20 mouse cellular contexts compared by ENCODE assay signal in the genomic region with DNA sequence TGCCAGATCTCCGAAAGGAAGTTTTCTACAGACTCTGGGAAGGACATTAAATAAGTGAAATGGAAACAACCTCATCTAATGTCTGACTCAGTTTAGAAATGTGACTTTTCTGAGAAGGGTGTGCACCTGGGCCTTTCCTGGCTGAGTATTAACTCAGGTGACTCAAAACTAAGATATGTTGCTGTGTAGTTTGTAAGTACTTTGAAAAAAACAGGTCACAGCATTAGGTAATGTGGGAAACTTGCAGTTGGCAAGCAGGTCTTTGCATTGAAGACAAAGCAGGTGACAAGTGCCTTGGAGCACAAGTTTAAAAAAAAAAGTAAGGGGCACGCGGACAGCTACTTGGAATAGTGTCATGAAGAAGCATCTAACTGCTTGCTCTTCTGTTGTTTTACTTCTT.
"Had no signal": no experiment of that assay in that cellular context is flagged by ENCODE, and none has a peak within 500 bp of the region (broad histone marks: within the 10 kb centered on the region; RNA-seq: fewer than 3 reads in every experiment).

No protein-coding gene starts in this region.

- H3K9ac ChIP-seq: intestine, embryonic 15.5 days; kidney, embryonic 15.5 days; liver, embryonic 13.5 days; lung, embryonic 14.5 days; midbrain, embryonic 13.5 days; neural tube, embryonic 12.5 days; neural tube, embryonic 15.5 days had no signal

- H3K9me3 ChIP-seq: intestine, embryonic 15.5 days; kidney, embryonic 15.5 days; liver, embryonic 13.5 days; midbrain, embryonic 13.5 days; neural tube, embryonic 12.5 days; neural tube, embryonic 15.5 days had no signal

- H3K27ac ChIP-seq: intestine, embryonic 15.5 days; kidney, embryonic 15.5 days; left cerebral cortex, adult 2 months; liver, embryonic 13.5 days; midbrain, embryonic 13.5 days; neural tube, embryonic 12.5 days; neural tube, embryonic 15.5 days had no signal

- H3K36me3 ChIP-seq: intestine, embryonic 15.5 days; kidney, embryonic 15.5 days; liver, embryonic 13.5 days; midbrain, embryonic 13.5 days; neural tube, embryonic 12.5 days; neural tube, embryonic 15.5 days had no signal

- DNase-seq: kidney, adult 11 months; kidney, adult 8-10 months; kidney, postnatal 10 days; kidney, postnatal 36 days; layer of hippocampus, postnatal 36 days; liver, embryonic 13.5 days; lung, embryonic 14.5 days; lung, postnatal 4 days; right cerebral cortex, adult 18-20 months; right cerebral cortex, postnatal 14 days; right cerebral cortex, postnatal 4 days; thymus, adult 18-20 months; thymus, postnatal 36 days had no signal

- H3K27me3 ChIP-seq: intestine, embryonic 15.5 days; kidney, embryonic 15.5 days; liver, embryonic 13.5 days; midbrain, embryonic 13.5 days; neural tube, embryonic 12.5 days; neural tube, embryonic 15.5 days had no signal

- ATAC-seq: intestine, embryonic 15.5 days; midbrain, embryonic 13.5 days; midbrain, embryonic 16.5 days had no signal

- H3K4me2 ChIP-seq: intestine, embryonic 15.5 days; kidney, embryonic 15.5 days; liver, embryonic 13.5 days; lung, embryonic 14.5 days; midbrain, embryonic 13.5 days; neural tube, embryonic 12.5 days; neural tube, embryonic 15.5 days had no signal

- H3K4me3 ChIP-seq: intestine, embryonic 15.5 days; kidney, embryonic 15.5 days; left cerebral cortex, adult 2 months; liver, embryonic 13.5 days; midbrain, embryonic 13.5 days; neural tube, embryonic 12.5 days; neural tube, embryonic 15.5 days had no signal

- H3K4me1 ChIP-seq: intestine, embryonic 15.5 days; kidney, embryonic 15.5 days; neural tube, embryonic 12.5 days; neural tube, embryonic 15.5 days had no signal
